Mouse (Mus musculus) limb, embryonic 14.5 days (tissue): Measurements from ENCODE around the gene Ywhae. TPM values are rescaled to one million over a fixed set of nuclear protein-coding genes. Genes with fewer than 3 reads are reported as not detected.
"Not testable (repeated sequence)": the region's sequence is repeated elsewhere in the genome, so short reads cannot be mapped to it uniquely, and the experiment has no call there.

ENCODE experiments used
- ATAC-seq: fragments of 200-750 bp; cut with Nextera tagmentation; 2 replicates; pipeline ENCODE4 v1.8.0; 2017; ENCODE audit warnings: low read depth, moderate number of reproducible peaks, moderate TSS enrichment; ENCODE audit not compliant: low FRiP score
- DNase-seq: peaks from one replicate; pipeline ENCODE4 v3.0.0-alpha.2; 2015; ENCODE audit warnings: low spot score
- H3K27ac ChIP-seq: fragments of 300-500 bp; sonication (generic); replicated peaks from 2 replicates; pipeline ENCODE4 v1.5.1; 2014; ENCODE audit warnings: low read depth, mild to moderate bottlenecking, low read length, moderate library complexity, mixed read lengths
- H3K27me3 ChIP-seq: fragments of 300-500 bp; sonication (generic); 2 replicates; pipeline ENCODE4 v1.6.1; 2014; ENCODE audit warnings: low read length, mixed read lengths; ENCODE audit not compliant: control insufficient read depth, insufficient read depth
- H3K36me3 ChIP-seq: fragments of 300-500 bp; sonication (generic); 2 replicates; pipeline ENCODE4 v1.6.1; 2014; ENCODE audit warnings: mild to moderate bottlenecking, low read length, moderate library complexity, mixed read lengths; ENCODE audit not compliant: control insufficient read depth, insufficient read depth
- H3K4me1 ChIP-seq: fragments of 300-500 bp; sonication (generic); 2 replicates; pipeline ENCODE4 v1.6.1; 2014; ENCODE audit warnings: antibody characterized with exemption, low read length, mixed read lengths; ENCODE audit not compliant: control insufficient read depth, insufficient read depth
- H3K4me2 ChIP-seq: fragments of 300-500 bp; sonication (generic); replicated peaks from 2 replicates; pipeline ENCODE4 v1.6.1; 2014; ENCODE audit warnings: low read depth, mild to moderate bottlenecking, low read length, moderate library complexity; ENCODE audit not compliant: severe bottlenecking
- H3K4me3 ChIP-seq: fragments of 300-500 bp; sonication (generic); replicated peaks from 2 replicates; pipeline ENCODE4 v1.5.1; 2014; ENCODE audit warnings: low read length
- H3K9ac ChIP-seq: fragments of 300-500 bp; sonication (generic); 2 replicates; pipeline ENCODE4 v1.6.1; 2014; ENCODE audit warnings: mild to moderate bottlenecking, low read depth, low read length, moderate library complexity; ENCODE audit not compliant: severe bottlenecking
- H3K9me3 ChIP-seq: fragments of 300-500 bp; sonication (generic); 2 replicates; pipeline ENCODE4 v1.6.1; 2016; ENCODE audit warnings: low read length; ENCODE audit not compliant: control insufficient read depth
- POLR2A ChIP-seq: fragments of 200-500 bp; IDR thresholded peaks from 2 replicates; pipeline ENCODE4 v1.8.0; 2012; ENCODE audit warnings: inconsistent platforms, mild to moderate bottlenecking, moderate library complexity, borderline replicate concordance; ENCODE audit not compliant: insufficient read depth, insufficient read length; ENCODE audit errors: extremely low read depth
- WGBS: fragments of 180-500 bp; shearing (Covaris S2); extraction: QIAGEN DNeasy Blood & Tissue Kit; methylation state at CpG from one replicate; pipeline ENCODE4 v1.1.7; 2014; 5-methylcytosine and 5-hydroxymethylcytosine counted together
- polyA plus RNA-seq, 2 experiments: library from polyadenylated mRNA; depleted of rRNA in 1 of 2; stranded (reverse) in 1 of 2; unstranded in 1 of 2; fragments of >200 nt; fragmentation: Nextera tagmentation in 1 of 2; extraction: Ambion mirVana in 1 of 2; gene quantifications; 2 replicates each; pipeline versions ENCODE4 v1.2.1 to v1.2.3; 2012 to 2014

The Ywhae gene
- polyA plus RNA-seq, 2 experiments: 629 to 772 TPM

- Histone ChIP-seq H3K27ac (no peak overlapping the region), H3K4me2 (no peak overlapping the region), H3K4me3 (no peak overlapping the region), H3K9me3 (no peaks in the 10 kb centered on the region), H3K27me3 (no peaks in the 10 kb centered on the region), H3K36me3 (peaks cover 42% of the 10 kb centered on the region), H3K4me1 (no peaks in the 10 kb centered on the region), H3K9ac (no peak overlapping the region)
- no peak for TF ChIP-seq POLR2A
- 92% methylated on average over 1 of the region's 1 CpGs for WGBS
- no peak for DNase-seq
- no peak for ATAC-seq
These were observed 42.7 kb upstream of the Ywhae start for GRCm38 (mm10) chr11:75689977-75690376.

DNA sequence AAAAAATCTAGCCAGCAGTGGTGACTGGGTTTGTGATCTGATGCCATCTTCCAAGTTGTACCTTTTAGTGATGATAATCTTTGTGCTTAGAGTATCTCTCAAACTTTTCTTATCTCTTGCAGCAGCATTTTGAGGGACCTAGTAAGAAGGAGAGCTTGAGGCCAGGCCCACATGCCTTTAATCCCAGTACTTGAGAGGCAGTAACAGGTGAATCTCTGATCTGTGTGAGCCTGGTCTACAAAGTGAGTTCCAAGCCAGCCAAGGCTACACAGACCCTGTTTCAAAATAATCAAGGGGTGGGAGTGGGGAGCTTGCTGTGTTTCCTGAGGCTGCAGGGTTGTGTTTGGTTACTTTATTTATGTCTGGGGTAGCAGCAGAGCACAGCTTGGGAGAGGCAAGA lies 41.6 kb upstream of the Ywhae start:
- H3K36me3 ChIP-seq: peaks cover 48% of the 10 kb centered on the region
- no peaks in the 10 kb centered on the region for H3K27me3 ChIP-seq

GRCm38 (mm10) chr11:75693570-75693969 lies 39.1 kb upstream of the Ywhae start:
- Histone ChIP-seq H3K9ac (no peak overlapping the region), H3K27ac (no peak overlapping the region), H3K36me3 (peaks cover 73% of the 10 kb centered on the region), H3K9me3 (no peaks in the 10 kb centered on the region), H3K4me3 (no peak overlapping the region), H3K27me3 (no peaks in the 10 kb centered on the region), H3K4me2 (no peak overlapping the region), H3K4me1 (no peaks in the 10 kb centered on the region)
- ATAC-seq: no peak
- TF ChIP-seq POLR2A: no peak
- DNase-seq: no peak
- WGBS: 88% methylated on average over 5 of the region's 5 CpGs

More for the DNA sequence above, 41.6 kb upstream of the Ywhae start:
- ATAC-seq: no peak
- Histone ChIP-seq H3K9me3 (no peaks in the 10 kb centered on the region), H3K4me2 (no peak overlapping the region), H3K9ac (no peak overlapping the region), H3K4me3 (no peak overlapping the region), H3K4me1 (no peaks in the 10 kb centered on the region), H3K27ac (no peak overlapping the region)
- TF ChIP-seq POLR2A: no peak
- no peak for DNase-seq

- H3K9me3 ChIP-seq, H3K27ac ChIP-seq, H3K4me2 ChIP-seq, H3K27me3 ChIP-seq, DNase-seq, H3K4me3 ChIP-seq, H3K9ac ChIP-seq, H3K4me1 ChIP-seq, ATAC-seq: not testable (repeated sequence)
- peaks cover 91% of the 10 kb centered on the region for H3K36me3 ChIP-seq
- WGBS: 95% methylated on average over 3 of the region's 3 CpGs
These were observed 35.2 kb upstream of the Ywhae start for GRCm38 (mm10) chr11:75697464-75697863.

GRCm38 (mm10) chr11:75700557-75700956 lies 32.1 kb upstream of the Ywhae start:
- H3K9me3 ChIP-seq: no peaks in the 10 kb centered on the region
- no peak for DNase-seq
- WGBS: 96% methylated on average over 5 of the region's 5 CpGs
- H3K27me3 ChIP-seq: no peaks in the 10 kb centered on the region
- no peak overlapping the region for H3K9ac ChIP-seq
- peaks cover 90% of the 10 kb centered on the region for H3K36me3 ChIP-seq
- no peak for TF ChIP-seq POLR2A
- H3K27ac ChIP-seq: no peak overlapping the region
- no peaks in the 10 kb centered on the region for H3K4me1 ChIP-seq
- no peak for ATAC-seq
- no peak overlapping the region for H3K4me3 ChIP-seq
- H3K4me2 ChIP-seq: no peak overlapping the region

DNA sequence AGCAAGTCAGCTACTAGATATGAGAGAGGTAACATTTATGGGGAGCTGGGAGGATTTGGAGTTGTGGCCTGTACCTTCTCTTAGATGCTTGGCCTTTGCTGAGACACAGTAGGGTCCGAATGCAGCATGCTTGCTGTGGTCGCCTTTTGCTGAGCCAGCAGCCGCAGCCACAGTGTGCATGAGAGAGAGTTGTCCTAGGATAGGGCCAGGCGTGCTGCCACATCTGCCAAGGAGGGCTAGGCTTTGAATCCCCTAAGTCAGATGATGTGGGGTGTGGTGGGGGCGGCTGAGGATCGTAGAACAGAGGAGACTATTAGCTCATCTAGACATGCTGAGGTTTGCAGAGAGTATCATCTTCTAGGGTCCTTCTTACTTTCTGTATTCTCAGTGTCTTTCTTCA lies 29.9 kb upstream of the Ywhae start:
- no peak overlapping the region for H3K4me2 ChIP-seq
- no peaks in the 10 kb centered on the region for H3K9me3 ChIP-seq
- ATAC-seq: no peak
- H3K4me3 ChIP-seq: no peak overlapping the region
- H3K36me3 ChIP-seq: peaks cover 87% of the 10 kb centered on the region
- H3K27me3 ChIP-seq: no peaks in the 10 kb centered on the region
- no peak for TF ChIP-seq POLR2A
- DNase-seq: no peak
- no peak overlapping the region for H3K27ac ChIP-seq
- H3K4me1 ChIP-seq: no peaks in the 10 kb centered on the region
- no peak overlapping the region for H3K9ac ChIP-seq
- 86% methylated on average over 6 of the region's 6 CpGs for WGBS
